In the genomic region with DNA sequence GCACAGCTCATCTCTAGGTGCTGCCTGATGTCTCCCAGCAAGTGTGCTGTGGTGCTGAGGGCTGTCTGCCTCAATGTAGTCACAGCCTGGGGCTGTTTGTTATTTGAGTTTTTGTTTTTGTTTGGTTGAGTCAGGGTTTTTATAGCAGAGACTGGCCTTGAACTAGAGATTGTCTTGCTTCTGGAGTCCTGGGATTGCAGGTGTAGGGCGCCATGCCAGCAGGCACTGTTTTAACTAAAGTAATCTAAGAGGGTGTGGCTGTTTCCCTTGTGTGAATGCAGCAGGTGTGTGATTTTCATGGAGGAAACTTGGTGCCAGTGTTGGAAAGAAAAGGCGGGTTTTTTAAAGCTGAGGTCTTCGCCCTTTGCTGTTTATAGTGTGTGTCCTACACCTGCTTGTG, we compare ENCODE assay signal across 22 mouse cellular contexts.
DNase-seq lines count a peak whose midpoint lies in the region; ATAC-seq and TF ChIP-seq lines count a peak whose summit lies in the region.
"Had no signal": no experiment of that assay in that cellular context is flagged by ENCODE, and none has a peak within 500 bp of the region (broad histone marks: within the 10 kb centered on the region; RNA-seq: fewer than 3 reads in every experiment).

No protein-coding gene starts in this region.

- H3K9me3 ChIP-seq in kidney, postnatal 0 days (replicated peaks; ENCODE audit: low read length): no peaks in the 10 kb centered on the region
- H3K9me3 ChIP-seq in kidney, embryonic 15.5 days (replicated peaks): no peaks in the 10 kb centered on the region
- H3K9me3 ChIP-seq in midbrain, embryonic 16.5 days (replicated peaks; ENCODE audit: control insufficient read depth, low read length, poor library complexity, severe bottlenecking): no peaks in the 10 kb centered on the region
- H3K9me3 ChIP-seq: embryonic facial prominence, embryonic 12.5 days; forebrain, embryonic 15.5 days; G1E; heart, embryonic 15.5 days; hindbrain, embryonic 10.5 days had no signal

- 92% methylated on average over 3 of the region's 3 CpGs for WGBS in kidney, postnatal 0 days
- 95% methylated on average over 3 of the region's 3 CpGs for WGBS in kidney, embryonic 15.5 days
- WGBS in midbrain, embryonic 16.5 days: 97% methylated on average over 3 of the region's 3 CpGs

- H3ac ChIP-seq in myocyte (ENCODE audit: control insufficient read depth, insufficient read length): no peak overlapping the region

- no peaks in the 10 kb centered on the region for H3K27me3 ChIP-seq in kidney, postnatal 0 days (ENCODE audit: insufficient read depth, low read length)
- H3K27me3 ChIP-seq in kidney, embryonic 15.5 days: no peaks in the 10 kb centered on the region
- no peaks in the 10 kb centered on the region for H3K27me3 ChIP-seq in myocyte (ENCODE audit: control insufficient read depth, insufficient read depth, insufficient read length)
- no peaks in the 10 kb centered on the region for H3K27me3 ChIP-seq in midbrain, embryonic 16.5 days (ENCODE audit: control insufficient read depth, insufficient read depth, low read depth, low read length)
- H3K27me3 ChIP-seq: embryonic facial prominence, embryonic 12.5 days; forebrain, embryonic 15.5 days; heart, embryonic 15.5 days had no signal

- H3K27ac ChIP-seq in kidney, postnatal 0 days: 0 out of 2 replicates have a peak overlapping the region, but pooled peaks have one; percentile 19
- no peak overlapping the region for H3K27ac ChIP-seq in kidney, embryonic 15.5 days
- H3K27ac ChIP-seq in midbrain, embryonic 16.5 days (ENCODE audit: low read length): no peak overlapping the region
- H3K27ac ChIP-seq: embryonic facial prominence, embryonic 12.5 days; forebrain, embryonic 15.5 days; heart, adult 2 months; heart, embryonic 15.5 days; hindbrain, embryonic 10.5 days; hindbrain, embryonic 14.5 days had no signal

- no peak for TF ChIP-seq CTCF in kidney, postnatal 0 days (IDR thresholded peaks at IDR 0.05; ENCODE audit: low read depth)

- H3K36me3 ChIP-seq in kidney, postnatal 0 days (ENCODE audit: insufficient read depth, low read length): peaks cover 3% of the 10 kb centered on the region; the same call in 1 of the 2 replicates
- peaks cover 53% of the 10 kb centered on the region for H3K36me3 ChIP-seq in kidney, embryonic 15.5 days
- H3K36me3 ChIP-seq in myocyte (ENCODE audit: control insufficient read depth, insufficient read depth): no peaks in the 10 kb centered on the region
- no peaks in the 10 kb centered on the region for H3K36me3 ChIP-seq in midbrain, embryonic 16.5 days (ENCODE audit: control insufficient read depth, insufficient read depth, low read length)
- H3K36me3 ChIP-seq: forebrain, embryonic 15.5 days; heart, embryonic 15.5 days had no signal

- no peak for TF ChIP-seq POLR2A in myocyte (IDR thresholded peaks at IDR 0.05; ENCODE audit: insufficient read length, low read depth)

- no peak overlapping the region for H3K4me2 ChIP-seq in kidney, postnatal 0 days (ENCODE audit: low read length)
- no peak overlapping the region for H3K4me2 ChIP-seq in kidney, embryonic 15.5 days
- H3K4me2 ChIP-seq in myocyte (ENCODE audit: low read depth): peak overlapping the region; percentile 20
- no peak overlapping the region for H3K4me2 ChIP-seq in midbrain, embryonic 16.5 days (ENCODE audit: low read length)
- H3K4me2 ChIP-seq: embryonic facial prominence, embryonic 12.5 days; forebrain, embryonic 15.5 days; heart, embryonic 11.5 days; heart, embryonic 15.5 days; hindbrain, embryonic 14.5 days had no signal

- H3K79me2 ChIP-seq in myocyte (ENCODE audit: control insufficient read depth, insufficient read depth): peaks cover 35% of the 10 kb centered on the region

- DNase-seq in adrenal gland, adult 2 months: peak; percentile 42
- no peak for DNase-seq in adrenal gland, adult 8-10 months
- DNase-seq in kidney, postnatal 0 days (ENCODE audit: low spot score): no peak
- DNase-seq in lung, postnatal 25 days (ENCODE audit: low spot score): no peak
- DNase-seq: B cell, adult 2 months; cerebellum, adult 11-12 months; cerebellum, adult 9-10 months; gastrocnemius, postnatal 14 days; heart, adult 2 months; heart, postnatal 14 days had no signal

- no peak for ATAC-seq in kidney, postnatal 0 days (replicated peaks; ENCODE audit: low FRiP score, low read depth)
- no peak for ATAC-seq in kidney, embryonic 15.5 days (replicated peaks; ENCODE audit: low FRiP score)
- ATAC-seq in midbrain, embryonic 16.5 days: no peak
- ATAC-seq: activated CD4-positive, CD25-positive, alpha-beta regulatory T cell, adult 4 months; CD4-positive, CD25-positive, alpha-beta regulatory T cell, adult 4 months; forebrain, embryonic 15.5 days had no signal

- no peak overlapping the region for H3K4me3 ChIP-seq in kidney, postnatal 0 days (replicated peaks; ENCODE audit: low read depth, low read length)
- H3K4me3 ChIP-seq in kidney, embryonic 15.5 days (replicated peaks): no peak overlapping the region
- H3K4me3 ChIP-seq in myocyte: no peak overlapping the region
- H3K4me3 ChIP-seq in midbrain, embryonic 16.5 days (ENCODE audit: low read depth, low read length): no peak overlapping the region
- H3K4me3 ChIP-seq: embryonic facial prominence, embryonic 12.5 days; forebrain, embryonic 15.5 days; heart, adult 2 months; heart, embryonic 15.5 days; hindbrain, embryonic 10.5 days had no signal

- H3K9ac ChIP-seq in kidney, postnatal 0 days (ENCODE audit: low read depth, low read length): no peak overlapping the region
- H3K9ac ChIP-seq in kidney, embryonic 15.5 days: no peak overlapping the region
- H3K9ac ChIP-seq in midbrain, embryonic 16.5 days (ENCODE audit: low read depth, low read length): no peak overlapping the region
- H3K9ac ChIP-seq: embryonic facial prominence, embryonic 12.5 days; forebrain, embryonic 15.5 days; heart, embryonic 15.5 days; hindbrain, embryonic 14.5 days had no signal

- H3K4me1 ChIP-seq in kidney, postnatal 0 days (replicated peaks; ENCODE audit: insufficient read depth, low read length): peaks cover 23% of the 10 kb centered on the region
- peaks cover 52% of the 10 kb centered on the region for H3K4me1 ChIP-seq in kidney, embryonic 15.5 days
- peaks cover 14% of the 10 kb centered on the region for H3K4me1 ChIP-seq in midbrain, embryonic 16.5 days (ENCODE audit: control insufficient read depth, insufficient read depth, low read length)

TF ChIP-seq in myocyte, 11 proteins besides CTCF, POLR2A, EP300 and RAD21:
- TF ChIP-seq MAX (IDR thresholded peaks at IDR 0.05; ENCODE audit: low read depth): no peak
- peak in 1 of 3 experiments; percentile 27 for TF ChIP-seq MYOD1 (IDR thresholded peaks at IDR 0.05; ENCODE audit: control insufficient read depth in 1 of 3, insufficient read length in 2 of 3, low read depth in 2 of 3)
